Mouse (Mus musculus) megakaryocyte, embryonic 14.5 days (primary cell): ENCODE results near the gene Fastkd2. TPM values are rescaled to one million over a fixed set of nuclear protein-coding genes. Genes with fewer than 3 reads are reported as not detected.

Experiments
- H3K27me3 ChIP-seq: replicated peaks from 2 replicates; pipeline ENCODE3; 2012; ENCODE audit warnings: inconsistent platforms
- H3K36me3 ChIP-seq: replicated peaks from 2 replicates; pipeline ENCODE3; 2012; ENCODE audit warnings: low read length, inconsistent platforms, mixed read lengths
- H3K4me1 ChIP-seq: 2 replicates; pipeline ENCODE4 v1.6.1; 2012; ENCODE audit warnings: inconsistent platforms
- H3K4me3 ChIP-seq: replicated peaks from 2 replicates; pipeline ENCODE3; 2012; ENCODE audit warnings: moderate library complexity, mild to moderate bottlenecking, inconsistent platforms
- H3K9me3 ChIP-seq: 2 replicates; pipeline ENCODE4 v1.6.1; 2012; ENCODE audit warnings: inconsistent platforms
- FLI1 ChIP-seq: IDR thresholded peaks from 2 replicates; pipeline ENCODE4 v1.6.1; 2012; ENCODE audit warnings: low read length, inconsistent platforms, mixed read lengths
- GATA1 ChIP-seq: IDR thresholded peaks from 3 replicates; pipeline ENCODE4 v1.6.1; 2012; ENCODE audit warnings: mixed read lengths, low read length, inconsistent platforms, borderline replicate concordance
- polyA plus RNA-seq: library from polyadenylated mRNA; stranded (reverse); fragments of >175 nt; gene quantifications from 2 replicates; pipeline ENCODE4 v1.2.3, GENCODE M21; 2012; ENCODE audit warnings: low replicate concordance; ENCODE audit not compliant: insufficient read depth

Gene Fastkd2
- polyA plus RNA-seq, 1 experiment: 0.51 TPM

GRCm38 (mm10) chr1:63768112-63768511 lies 37.7 kb downstream of the Fastkd2 start:
- Histone ChIP-seq H3K9me3 (no peaks in the 10 kb centered on the region), H3K36me3 (no peaks in the 10 kb centered on the region), H3K27me3 (peaks cover 4% of the 10 kb centered on the region), H3K4me1 (peaks cover 9% of the 10 kb centered on the region), H3K4me3 (no peak overlapping the region)
- TF ChIP-seq GATA1 (no peak), FLI1 (no peak)

DNA sequence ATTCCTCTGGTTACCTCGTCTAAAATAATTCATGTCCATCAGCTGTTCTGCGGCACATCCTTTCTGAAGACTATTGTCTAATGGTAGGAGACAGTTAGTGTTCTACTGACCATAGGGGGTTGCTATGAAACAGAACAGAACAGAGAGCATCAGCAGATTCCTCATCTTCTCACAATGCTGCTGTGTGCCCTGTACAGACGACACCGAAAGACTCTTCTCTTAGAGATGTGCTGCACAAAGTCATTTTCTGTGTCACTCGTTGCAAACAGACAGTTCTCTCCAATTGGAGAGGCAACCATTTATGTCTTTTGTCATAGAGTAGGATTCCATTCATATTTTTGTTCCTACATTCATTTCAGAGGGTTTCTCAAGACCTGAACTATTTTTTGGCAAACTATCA lies 38.8 kb downstream of the Fastkd2 start, which contains the start of gene 4933402D24Rik:
Gene 4933402D24Rik, minus strand, starts transcription at position 101 of the 400 bp plus-strand sequence.
- peaks cover 4% of the 10 kb centered on the region for H3K27me3 ChIP-seq
- no peaks in the 10 kb centered on the region for H3K36me3 ChIP-seq
- no peak within 1 kb of the TSS for H3K4me3 ChIP-seq
- H3K9me3 ChIP-seq: peaks cover under 1% of the 10 kb centered on the region
- no peak for TF ChIP-seq GATA1
- TF ChIP-seq FLI1: no peak
- no peaks in the 10 kb centered on the region for H3K4me1 ChIP-seq

GRCm38 (mm10) chr1:63770309-63770708 lies 39.9 kb downstream of the Fastkd2 start:
- TF ChIP-seq FLI1 (no peak), GATA1 (no peak)
- H3K4me3 ChIP-seq: no peak overlapping the region
- peaks cover 7% of the 10 kb centered on the region for H3K9me3 ChIP-seq
- H3K27me3 ChIP-seq: peaks cover 4% of the 10 kb centered on the region
- no peaks in the 10 kb centered on the region for H3K36me3 ChIP-seq
- no peaks in the 10 kb centered on the region for H3K4me1 ChIP-seq

GRCm38 (mm10) chr1:63776396-63776795 lies 46.0 kb downstream of the Fastkd2 start:
- H3K4me1 ChIP-seq: peaks cover 11% of the 10 kb centered on the region
- H3K4me3 ChIP-seq: no peak overlapping the region
- H3K36me3 ChIP-seq: no peaks in the 10 kb centered on the region
- TF ChIP-seq GATA1 (no peak), FLI1 (no peak)
- peaks cover 9% of the 10 kb centered on the region for H3K9me3 ChIP-seq
- H3K27me3 ChIP-seq: no peaks in the 10 kb centered on the region

GRCm38 (mm10) chr1:63776902-63777630 lies 46.7 kb downstream of the Fastkd2 start:
- H3K4me1 ChIP-seq: peaks cover 11% of the 10 kb centered on the region
- H3K4me3 ChIP-seq: no peak overlapping the region
- H3K27me3 ChIP-seq: no peaks in the 10 kb centered on the region
- TF ChIP-seq GATA1 (no peak), FLI1 (no peak)
- H3K36me3 ChIP-seq: no peaks in the 10 kb centered on the region
- peaks cover 9% of the 10 kb centered on the region for H3K9me3 ChIP-seq

GRCm38 (mm10) chr1:63794326-63794725 lies 63.9 kb downstream of the Fastkd2 start:
- no peak for TF ChIP-seq GATA1
- no peak for TF ChIP-seq FLI1
- peaks cover 3% of the 10 kb centered on the region for H3K27me3 ChIP-seq
- H3K4me3 ChIP-seq: no peak overlapping the region
- no peaks in the 10 kb centered on the region for H3K36me3 ChIP-seq
- no peaks in the 10 kb centered on the region for H3K9me3 ChIP-seq
- H3K4me1 ChIP-seq: no peaks in the 10 kb centered on the region

Other genes with a start within 250 kb of the Fastkd2 start
- not detected in 2 replicates for gene Gm39653, start 114.6 kb upstream of the Fastkd2 start, polyA plus RNA-seq
- not detected in 2 replicates for gene Dytn, start 43.7 kb upstream of the Fastkd2 start, polyA plus RNA-seq
- not detected in 2 replicates for gene Mdh1b, start 296 bp upstream of the Fastkd2 start, polyA plus RNA-seq
- not detected in 2 replicates for gene 4933402D24Rik, start 38.7 kb downstream of the Fastkd2 start, polyA plus RNA-seq